Mouse (Mus musculus): ENCODE data around the gene Ninj1.

Gene Ninj1

GRCm38 (mm10) chr13:49187288-49188218 is at the start of gene Ninj1:
Gene Ninj1 (plus strand): TSS chr13:49187485.
- peak; percentile 87 for DNase-seq (ENCODE audit: low spot score)

- DNase-seq (ENCODE audit: low spot score) = peak; percentile 27
These were observed 46.7 kb upstream of the Ninj1 start for GRCm38 (mm10) chr13:49140567-49140966.

- no peak for DNase-seq (ENCODE audit: low spot score)
These were observed 44.9 kb upstream of the Ninj1 start for GRCm38 (mm10) chr13:49142396-49142795.

GRCm38 (mm10) chr13:49143323-49143722 is 44.0 kb upstream of the Ninj1 start:
- no peak for DNase-seq (ENCODE audit: low spot score)

GRCm38 (mm10) chr13:49144451-49144850 is 42.8 kb upstream of the Ninj1 start:
- no peak for DNase-seq (ENCODE audit: low spot score)

- DNase-seq (ENCODE audit: low spot score) = no peak
These were observed 41.9 kb upstream of the Ninj1 start for GRCm38 (mm10) chr13:49145396-49145795.

- DNase-seq (ENCODE audit: low spot score) = no peak
These were observed 41.1 kb upstream of the Ninj1 start for GRCm38 (mm10) chr13:49146040-49146697.

GRCm38 (mm10) chr13:49146698-49147006 is 40.6 kb upstream of the Ninj1 start:
- no peak for DNase-seq (ENCODE audit: low spot score)

- DNase-seq (ENCODE audit: low spot score) = peak; percentile 45
These were observed 40.1 kb upstream of the Ninj1 start for GRCm38 (mm10) chr13:49147007-49147857.

- peak; percentile 76 for DNase-seq (ENCODE audit: low spot score)
These were observed 39.4 kb upstream of the Ninj1 start, which contains the start of gene Wnk2 for GRCm38 (mm10) chr13:49147858-49148226. Gene Wnk2 (minus strand): TSS chr13:49148014.

- no peak for DNase-seq (ENCODE audit: low spot score)
These were observed 38.6 kb upstream of the Ninj1 start for GRCm38 (mm10) chr13:49148687-49149086.

GRCm38 (mm10) chr13:49154028-49154427 is 33.3 kb upstream of the Ninj1 start:
- DNase-seq (ENCODE audit: low spot score) = no peak

GRCm38 (mm10) chr13:49154621-49155020 is 32.7 kb upstream of the Ninj1 start:
- no peak for DNase-seq (ENCODE audit: low spot score)

- DNase-seq (ENCODE audit: low spot score) = no peak
These were observed 30.6 kb upstream of the Ninj1 start for GRCm38 (mm10) chr13:49156645-49157044.

GRCm38 (mm10) chr13:49158040-49158713 is 29.1 kb upstream of the Ninj1 start:
- no peak for DNase-seq (ENCODE audit: low spot score)

GRCm38 (mm10) chr13:49161236-49161635 is 26.0 kb upstream of the Ninj1 start:
- no peak for DNase-seq (ENCODE audit: low spot score)

- DNase-seq (ENCODE audit: low spot score) = no peak
These were observed 24.6 kb upstream of the Ninj1 start for GRCm38 (mm10) chr13:49162722-49163121.

GRCm38 (mm10) chr13:49163645-49164044 is 23.6 kb upstream of the Ninj1 start:
- DNase-seq (ENCODE audit: low spot score) = no peak

GRCm38 (mm10) chr13:49167081-49167480 is 20.2 kb upstream of the Ninj1 start:
- DNase-seq (ENCODE audit: low spot score) = no peak

- peak; percentile 91 for DNase-seq (ENCODE audit: low spot score)
These were observed 17.7 kb upstream of the Ninj1 start for GRCm38 (mm10) chr13:49169448-49170207.

- DNase-seq (ENCODE audit: low spot score) = no peak
These were observed 16.7 kb upstream of the Ninj1 start for GRCm38 (mm10) chr13:49170623-49171022.
